Mouse (Mus musculus) naive thymus-derived CD4-positive, alpha-beta T cell, adult 2 months (primary cell): Measurements from ENCODE around the gene Nufip2.
A peak's percentile ranks its signal among the peaks of the same experiment; 100 is the strongest.
"Not testable (repeated sequence)": the region's sequence is repeated elsewhere in the genome, so short reads cannot be mapped to it uniquely, and the experiment has no call there.

Experiments used
- DNase-seq: peaks from one replicate; pipeline ENCODE4 v3.0.0-alpha.2; 2011; ENCODE audit warnings: low read depth

Nufip2 gene

GRCm38 (mm10) chr11:77713736-77714135 is 27.8 kb downstream of the Nufip2 start:
- no peak for DNase-seq

GRCm38 (mm10) chr11:77719055-77719454 is 33.1 kb downstream of the Nufip2 start:
- DNase-seq = no peak

GRCm38 (mm10) chr11:77721389-77721788 is 35.4 kb downstream of the Nufip2 start:
- no peak for DNase-seq

GRCm38 (mm10) chr11:77724766-77725165 is 38.8 kb downstream of the Nufip2 start:
- no peak for DNase-seq

GRCm38 (mm10) chr11:77725183-77725582 is 39.2 kb downstream of the Nufip2 start, which contains the start of gene Cryba1:
Gene Cryba1 (minus strand): TSS chr11:77725283.
- no peak for DNase-seq

- no peak for DNase-seq
Measured at GRCm38 (mm10) chr11:77728587-77728986, 42.6 kb downstream of the Nufip2 start.

GRCm38 (mm10) chr11:77737289-77737688 is 51.3 kb downstream of the Nufip2 start:
- DNase-seq = peak; percentile 78

GRCm38 (mm10) chr11:77738555-77738954 is 52.6 kb downstream of the Nufip2 start:
- DNase-seq = no peak

GRCm38 (mm10) chr11:77743966-77744365 is 58.0 kb downstream of the Nufip2 start:
- DNase-seq = peak; percentile 54

GRCm38 (mm10) chr11:77746652-77747051 is 60.7 kb downstream of the Nufip2 start:
- no peak for DNase-seq

GRCm38 (mm10) chr11:77747103-77747502 is 61.1 kb downstream of the Nufip2 start:
- not testable (repeated sequence) for DNase-seq

- DNase-seq = no peak
Measured at GRCm38 (mm10) chr11:77748996-77749395, 63.0 kb downstream of the Nufip2 start.

- DNase-seq = no peak
Measured at GRCm38 (mm10) chr11:77752525-77752924, 66.6 kb downstream of the Nufip2 start.

GRCm38 (mm10) chr11:77753469-77753868 is 67.5 kb downstream of the Nufip2 start:
- no peak for DNase-seq

GRCm38 (mm10) chr11:77760031-77760430 is 74.1 kb downstream of the Nufip2 start:
- DNase-seq = no peak

- DNase-seq = peak; percentile 90
Measured at GRCm38 (mm10) chr11:77762783-77763672, 77.1 kb downstream of the Nufip2 start, which contains the start of gene Myo18a. Gene Myo18a (plus strand): TSS chr11:77763246.

GRCm38 (mm10) chr11:77763673-77764340 is 77.9 kb downstream of the Nufip2 start:
- peak; percentile 54 for DNase-seq

- no peak for DNase-seq
Measured at GRCm38 (mm10) chr11:77764694-77765458, 78.9 kb downstream of the Nufip2 start.

- DNase-seq = no peak
Measured at GRCm38 (mm10) chr11:77765459-77765777, 79.5 kb downstream of the Nufip2 start.

GRCm38 (mm10) chr11:77766351-77767001 is 80.5 kb downstream of the Nufip2 start:
- peak; percentile 71 for DNase-seq

GRCm38 (mm10) chr11:77769496-77769895 is 83.5 kb downstream of the Nufip2 start:
- no peak for DNase-seq

- DNase-seq = no peak
Measured at GRCm38 (mm10) chr11:77770346-77770745, 84.4 kb downstream of the Nufip2 start.
